Mouse (Mus musculus) bone marrow, adult 2 months (tissue): ENCODE data around the gene Tmem171.

Experiments
- CTCF ChIP-seq: fragments of 200-500 bp; IDR thresholded peaks from 2 replicates; pipeline ENCODE4 v1.5.1; 2011; ENCODE audit warnings: low read length, control low read depth; ENCODE audit not compliant: control insufficient read depth, insufficient read depth
- POLR2A ChIP-seq: fragments of 200-500 bp; IDR thresholded peaks from 2 replicates; pipeline ENCODE4 v1.6.1; 2011; ENCODE audit warnings: low read depth, mild to moderate bottlenecking, control low read depth, low read length, borderline replicate concordance; ENCODE audit not compliant: control insufficient read depth

DNA sequence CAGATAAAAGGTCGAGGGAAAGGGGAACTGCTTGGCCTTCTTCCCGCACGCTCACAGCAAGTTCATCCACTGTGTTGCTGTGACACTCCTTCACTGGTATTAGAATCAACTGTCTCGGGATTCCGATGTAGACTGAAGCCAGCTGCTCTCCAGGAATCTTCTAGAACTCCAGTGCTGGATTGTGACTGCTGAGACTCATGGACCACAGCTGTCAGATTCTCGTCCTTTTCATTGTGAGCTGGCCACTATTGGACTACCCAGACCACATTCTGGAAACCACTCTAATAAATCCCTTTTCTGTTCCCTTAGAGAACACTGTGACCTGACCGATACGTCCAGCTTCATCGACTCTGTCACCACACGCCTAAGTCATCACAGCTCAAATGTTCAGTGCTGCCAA, 29.4 kb downstream of the Tmem171 start:
- TF ChIP-seq POLR2A (no peak), CTCF (no peak)
